Mouse (Mus musculus): Measurements from ENCODE around the gene Kitl.

Kitl gene

DNA sequence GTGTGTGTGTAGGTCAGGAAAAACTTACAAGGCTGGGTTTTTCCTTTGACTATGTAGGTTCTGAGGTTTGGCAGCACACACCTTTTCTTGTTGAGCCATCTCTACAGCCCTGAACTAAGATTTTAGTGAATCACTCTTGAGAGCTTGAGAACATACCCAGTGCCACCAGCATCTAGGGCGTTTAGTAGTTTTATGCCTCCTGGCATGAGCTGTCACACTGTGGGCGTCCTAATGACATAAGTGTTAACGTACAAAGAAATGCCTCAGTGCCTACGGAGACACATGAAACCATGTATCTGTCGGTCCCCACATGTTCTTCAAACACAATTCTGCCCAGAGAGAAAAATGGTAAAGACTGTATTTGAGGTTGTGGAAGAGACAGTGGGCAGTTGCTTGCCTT, 15.0 kb downstream of the Kitl start:
- no peak for DNase-seq (ENCODE audit: low spot score)

DNA sequence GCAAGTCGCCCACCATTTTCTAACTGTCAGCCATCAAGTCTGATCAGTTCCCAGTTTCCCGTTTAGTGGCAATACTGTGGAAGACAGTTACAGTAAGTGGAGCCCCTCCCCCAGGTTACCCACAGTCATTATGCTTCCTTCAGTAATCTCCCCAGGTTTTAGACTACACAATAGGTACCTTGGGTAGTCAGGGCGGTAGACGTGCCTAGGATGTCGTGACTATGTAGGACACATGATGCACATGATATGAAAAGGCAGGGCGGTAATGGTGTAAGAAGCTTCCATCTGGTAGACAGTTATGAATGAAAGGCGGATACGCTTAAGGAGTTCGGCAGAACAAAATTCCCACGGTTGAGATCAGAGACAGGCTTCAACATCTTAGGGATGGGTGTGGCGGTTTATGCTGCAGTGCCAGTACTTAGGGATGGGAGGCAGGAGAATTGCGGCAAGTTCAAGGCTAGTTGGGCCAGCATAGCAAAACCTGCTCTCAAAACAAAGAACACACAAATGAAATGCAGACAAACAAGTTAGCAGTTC, 15.6 kb downstream of the Kitl start:
- DNase-seq (ENCODE audit: low spot score), result no peak

DNA sequence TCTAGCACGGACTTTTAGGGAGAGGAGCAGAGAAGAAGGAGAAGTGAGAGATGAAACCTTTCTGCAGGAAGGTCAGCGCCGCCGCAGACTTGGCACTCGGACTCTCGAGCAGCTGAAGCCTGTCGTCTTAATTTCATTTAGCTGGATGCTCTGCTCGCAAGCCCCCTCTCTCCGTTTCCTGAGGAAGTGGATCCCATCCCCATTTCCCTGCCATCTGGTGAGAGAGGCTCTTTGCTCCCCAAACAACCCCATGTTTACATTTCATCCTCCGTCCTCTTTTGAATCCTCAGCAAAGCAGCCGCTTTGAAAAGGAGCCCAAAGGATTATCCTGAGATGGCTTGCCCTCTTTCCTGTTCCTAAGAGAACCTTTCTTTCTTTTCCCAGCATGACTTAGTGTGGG, 16.2 kb downstream of the Kitl start:
- DNase-seq (ENCODE audit: low spot score), result no peak

DNA sequence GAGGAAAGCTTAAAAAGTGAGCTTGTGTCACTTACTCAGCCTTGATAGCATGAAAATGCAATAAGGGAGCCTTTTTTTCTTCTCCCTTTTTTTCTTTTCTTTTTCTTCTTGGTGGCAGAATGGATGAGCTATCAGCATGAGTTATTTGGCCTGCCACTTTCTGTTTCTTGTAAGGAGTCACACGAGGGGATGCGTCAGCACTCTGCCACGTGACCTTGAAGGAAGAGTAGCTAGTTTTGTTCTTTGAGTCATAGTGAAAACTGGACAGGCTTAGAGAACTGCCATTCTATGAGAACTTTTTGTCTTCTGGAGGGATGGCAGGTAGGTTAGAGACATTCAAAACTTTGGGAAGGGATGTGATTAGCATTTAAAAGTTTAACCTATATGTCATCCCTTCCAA, 17.1 kb downstream of the Kitl start:
- DNase-seq (ENCODE audit: low spot score), result no peak

DNA sequence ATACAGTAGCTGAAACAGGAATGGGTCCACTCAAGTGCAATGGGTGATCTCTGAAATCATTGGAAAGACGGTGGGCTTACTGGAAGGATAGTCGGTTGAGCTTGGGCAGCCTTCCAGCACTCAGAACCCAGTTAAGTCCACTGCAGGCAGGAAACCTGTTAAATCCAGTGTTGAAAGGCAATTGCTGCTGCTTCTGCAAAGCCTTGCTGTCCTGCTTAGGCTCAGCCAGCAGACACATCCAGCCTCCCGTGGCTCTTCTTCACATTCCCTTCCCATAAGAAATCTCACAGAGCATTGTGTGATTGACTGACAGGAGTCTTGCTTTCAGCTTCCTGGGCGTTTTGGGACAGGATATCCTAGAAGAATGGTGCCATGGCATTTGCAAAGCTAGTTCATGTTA, 20.6 kb downstream of the Kitl start:
- no peak for DNase-seq (ENCODE audit: low spot score)

DNA sequence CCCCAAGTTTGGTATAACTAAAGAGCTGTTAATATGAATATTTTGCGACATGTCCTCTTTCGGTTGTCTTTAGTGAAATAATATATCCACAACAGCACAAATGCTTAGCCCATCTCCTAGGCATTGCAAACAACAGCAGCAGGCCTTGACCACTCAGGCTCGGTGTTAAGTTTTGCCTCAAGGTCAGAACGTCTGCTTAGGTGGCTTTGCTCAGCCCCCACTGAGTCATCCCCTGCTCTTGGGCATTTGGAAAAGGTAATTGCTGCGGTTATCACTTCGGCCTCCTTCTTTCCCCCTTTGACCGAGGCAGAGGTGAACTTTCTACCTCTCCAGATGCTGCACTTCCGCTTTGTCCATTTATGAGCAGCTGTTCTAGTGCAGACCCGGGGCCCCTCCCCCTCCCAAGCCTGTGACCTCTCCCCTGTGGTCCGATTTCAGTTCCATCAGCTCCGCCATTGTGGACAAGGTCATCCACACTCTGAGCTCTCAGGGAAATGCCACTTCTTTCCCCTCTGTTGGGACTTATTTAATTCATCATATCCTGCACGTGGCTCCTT, 23.0 kb downstream of the Kitl start:
- DNase-seq (ENCODE audit: low spot score), result no peak

DNA sequence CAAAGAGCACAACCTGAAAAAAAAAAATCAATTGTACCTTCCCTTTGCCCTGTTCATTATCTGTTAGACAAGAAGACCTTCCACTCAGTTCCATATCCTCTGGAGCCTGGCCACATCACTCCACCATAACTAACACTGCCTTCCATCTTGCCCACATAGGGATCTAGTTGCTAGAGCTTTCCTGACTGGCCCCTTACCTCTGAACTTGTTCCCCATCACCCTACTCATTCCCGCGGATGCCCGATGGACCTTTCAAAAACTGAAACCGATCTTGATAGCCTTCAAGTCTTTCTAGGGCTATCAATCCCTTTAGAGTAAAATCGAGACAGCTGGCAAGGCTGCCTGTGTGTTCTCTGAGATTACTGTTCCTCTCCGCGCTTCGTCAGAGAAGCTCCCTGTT, 23.6 kb downstream of the Kitl start:
- DNase-seq (ENCODE audit: low spot score), result no peak

DNA sequence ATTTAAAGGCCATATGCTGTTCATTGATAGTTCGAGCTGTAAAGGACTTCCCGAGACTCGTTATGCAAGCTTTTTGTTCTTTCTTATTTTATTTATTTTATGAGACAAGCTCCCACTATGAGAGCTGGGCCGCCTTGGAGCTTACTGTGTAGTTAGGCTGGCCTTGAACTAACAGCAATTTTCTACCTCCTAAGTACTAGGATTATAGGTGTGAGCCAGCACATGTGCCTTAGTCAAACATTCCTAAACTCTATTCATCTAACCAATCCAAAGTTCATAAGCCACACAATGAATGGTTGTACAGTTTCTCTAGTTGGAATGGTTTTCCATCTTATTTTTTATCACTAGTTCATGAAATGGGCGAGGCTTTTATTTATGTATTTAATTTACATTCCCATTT, 28.3 kb downstream of the Kitl start:
- no peak for DNase-seq (ENCODE audit: low spot score)

DNA sequence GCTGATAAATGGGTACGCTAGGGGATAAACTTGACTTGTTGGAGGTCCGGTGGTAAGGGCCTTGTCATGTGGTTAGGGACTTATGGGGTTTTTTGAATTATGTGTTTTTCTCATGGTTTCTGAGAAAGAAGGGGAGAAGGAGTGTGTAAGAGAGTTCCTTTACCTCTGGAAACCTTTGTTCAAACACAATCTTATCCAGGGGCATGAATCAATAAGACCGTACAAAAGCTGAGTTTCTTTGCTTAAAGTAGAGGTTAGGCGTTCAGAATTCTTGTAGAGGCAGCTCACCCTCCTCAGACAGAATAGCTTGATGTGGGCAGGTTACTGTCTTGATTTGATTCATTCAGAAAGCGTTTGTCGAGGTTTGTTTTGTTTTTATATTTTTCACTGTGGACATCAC, 28.7 kb downstream of the Kitl start:
- no peak for DNase-seq (ENCODE audit: low spot score)

DNA sequence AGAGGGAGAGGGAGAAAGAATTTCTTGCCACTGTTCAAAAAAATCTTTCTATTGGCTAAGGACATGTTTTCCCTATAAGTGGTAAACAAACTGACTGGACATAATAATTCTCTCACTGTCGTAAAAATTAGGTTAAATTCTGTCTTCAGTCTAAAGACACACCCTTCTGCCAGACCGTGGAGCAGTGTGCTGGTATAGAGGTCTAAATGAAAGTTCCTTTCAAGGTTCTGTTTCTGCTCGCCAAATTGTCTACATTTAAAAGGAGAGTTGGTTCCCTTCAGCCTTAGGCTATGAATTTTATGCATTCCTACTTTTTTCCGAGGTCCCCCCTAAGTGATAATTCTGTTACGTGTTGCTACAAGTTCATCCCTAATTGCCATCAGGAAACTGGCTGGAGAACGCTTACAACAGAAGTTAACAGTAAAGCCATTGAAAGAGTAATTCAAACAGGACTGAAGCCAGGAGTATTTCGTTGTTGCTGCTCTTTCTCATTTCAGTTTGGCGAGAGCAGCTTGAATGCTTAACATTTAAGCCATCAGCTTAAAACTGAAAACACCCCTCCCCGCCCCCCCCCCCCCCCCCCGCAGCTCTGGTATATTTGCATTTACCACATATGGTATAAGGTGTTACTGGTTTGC, 35.8 kb downstream of the Kitl start:
- no peak for DNase-seq (ENCODE audit: low spot score)

DNA sequence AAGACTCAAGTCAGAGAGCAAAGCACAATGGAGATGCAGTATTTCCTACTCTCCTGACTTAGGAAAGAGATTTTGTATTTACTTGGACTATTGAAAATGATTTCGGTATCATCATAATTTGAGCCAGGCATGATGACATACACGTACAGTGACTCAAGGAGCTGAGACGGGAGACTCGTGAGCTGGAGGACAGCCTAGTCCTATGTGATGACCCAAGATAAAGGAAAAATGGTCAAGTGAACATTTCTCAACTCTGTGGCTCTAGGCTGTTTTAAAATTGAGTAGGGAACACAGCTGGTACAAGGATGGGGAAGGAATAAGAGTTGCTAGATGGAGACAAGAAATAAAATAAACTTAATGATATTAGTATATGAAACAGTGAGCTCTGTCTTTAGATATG, 37.0 kb downstream of the Kitl start:
- DNase-seq (ENCODE audit: low spot score), result no peak

DNA sequence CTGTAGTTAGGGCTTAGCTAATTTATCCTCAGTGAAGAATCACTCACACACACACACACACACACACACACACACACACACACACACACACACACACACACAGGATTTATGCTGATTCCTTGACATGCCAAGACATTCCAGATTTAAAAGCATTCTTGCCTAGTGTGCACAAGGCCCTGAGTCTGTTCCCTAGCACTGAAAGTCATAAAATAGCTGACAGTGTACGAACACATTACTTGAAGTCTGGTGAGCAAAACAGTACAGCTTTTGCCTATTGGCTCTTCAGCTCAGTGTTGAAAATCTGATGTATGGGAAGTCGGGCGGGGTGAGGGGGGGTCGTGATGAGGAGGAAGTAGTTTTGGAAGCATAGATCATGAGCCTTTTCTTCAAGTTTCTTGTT, 37.5 kb downstream of the Kitl start:
- DNase-seq (ENCODE audit: low spot score), result no peak

DNA sequence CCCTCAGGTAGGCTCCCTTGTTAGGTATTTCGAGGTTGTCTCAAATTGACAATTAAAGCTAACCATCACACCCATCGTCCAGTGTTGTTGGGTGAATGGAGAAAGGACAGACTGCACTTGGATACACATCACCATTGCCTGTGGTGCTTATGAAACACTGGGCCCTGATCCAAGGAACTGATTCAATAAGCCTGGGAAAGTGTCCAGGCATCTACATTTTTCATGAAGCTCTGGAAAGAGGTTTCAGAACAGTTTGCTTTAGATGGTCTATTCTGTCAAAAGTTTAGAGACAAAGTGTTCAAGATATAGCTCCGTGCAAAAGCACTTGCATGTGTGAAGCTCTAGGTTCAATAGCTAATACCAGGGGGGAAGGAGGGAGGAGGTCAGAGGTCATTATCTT, 38.6 kb downstream of the Kitl start:
- DNase-seq (ENCODE audit: low spot score), result no peak

DNA sequence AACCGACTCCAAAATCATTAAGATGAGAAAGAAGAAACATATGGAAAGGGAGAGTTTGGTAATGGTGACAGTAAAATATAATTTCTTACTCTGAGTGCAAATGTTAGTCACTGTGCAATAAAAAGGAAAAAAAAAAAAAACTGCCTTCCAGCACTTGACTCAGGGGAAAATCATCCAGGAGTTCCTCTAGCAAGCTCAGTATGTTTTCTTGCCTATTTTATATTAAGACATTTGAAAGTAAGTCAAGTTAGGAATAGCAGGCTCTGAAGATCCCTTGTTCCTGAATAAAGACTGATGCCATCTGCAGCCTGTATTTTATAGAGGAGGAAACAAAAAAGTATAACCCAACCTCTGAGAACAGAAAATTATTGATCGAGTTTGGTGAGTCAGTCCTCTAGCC, 39.7 kb downstream of the Kitl start:
- DNase-seq (ENCODE audit: low spot score), result no peak

DNA sequence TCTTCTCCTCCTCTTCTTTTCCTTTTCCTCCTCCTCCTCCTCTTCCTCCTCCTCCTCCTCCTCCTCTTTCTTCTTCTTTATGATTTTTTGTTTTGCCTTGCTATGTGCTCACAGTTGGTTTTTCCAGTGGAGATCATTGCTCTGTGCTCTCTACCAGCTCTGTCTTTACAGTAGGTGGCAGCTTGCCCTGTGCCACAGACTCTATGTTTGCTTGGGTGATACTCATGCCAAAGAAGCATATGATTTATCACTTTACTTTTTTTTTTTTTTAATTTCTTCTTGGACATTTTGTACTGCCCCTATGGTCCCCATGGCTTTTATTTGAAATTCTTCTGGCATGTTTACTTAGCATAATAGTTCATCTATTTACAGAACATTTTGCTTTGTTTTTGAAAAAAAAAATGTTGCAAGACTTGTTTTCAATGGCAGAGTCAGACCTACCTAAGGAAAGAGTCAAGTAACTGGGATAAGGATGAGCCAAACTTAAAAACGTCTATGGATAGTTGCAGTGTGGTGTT, 41.7 kb downstream of the Kitl start:
- no peak for DNase-seq (ENCODE audit: low spot score)

DNA sequence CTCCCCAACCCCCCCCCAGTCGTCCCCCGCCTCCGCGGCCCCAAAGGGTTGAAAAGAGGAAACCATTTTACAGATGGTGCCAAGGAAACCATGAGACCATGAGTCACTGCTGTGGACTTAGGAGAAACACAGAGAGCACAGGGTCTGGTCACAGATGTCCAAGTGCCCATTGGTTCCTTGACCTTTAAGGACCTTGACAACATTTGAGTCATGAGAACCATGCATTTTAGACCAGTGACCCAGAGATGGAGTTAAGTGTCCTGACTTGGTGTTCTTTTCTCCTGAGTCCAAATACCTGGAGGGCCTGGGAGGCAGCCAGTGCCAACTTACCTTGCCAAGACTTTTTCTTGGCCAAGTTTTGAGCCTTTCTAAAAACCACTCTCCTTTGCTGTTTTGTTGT, 43.9 kb downstream of the Kitl start:
- DNase-seq (ENCODE audit: low spot score), result no peak

DNA sequence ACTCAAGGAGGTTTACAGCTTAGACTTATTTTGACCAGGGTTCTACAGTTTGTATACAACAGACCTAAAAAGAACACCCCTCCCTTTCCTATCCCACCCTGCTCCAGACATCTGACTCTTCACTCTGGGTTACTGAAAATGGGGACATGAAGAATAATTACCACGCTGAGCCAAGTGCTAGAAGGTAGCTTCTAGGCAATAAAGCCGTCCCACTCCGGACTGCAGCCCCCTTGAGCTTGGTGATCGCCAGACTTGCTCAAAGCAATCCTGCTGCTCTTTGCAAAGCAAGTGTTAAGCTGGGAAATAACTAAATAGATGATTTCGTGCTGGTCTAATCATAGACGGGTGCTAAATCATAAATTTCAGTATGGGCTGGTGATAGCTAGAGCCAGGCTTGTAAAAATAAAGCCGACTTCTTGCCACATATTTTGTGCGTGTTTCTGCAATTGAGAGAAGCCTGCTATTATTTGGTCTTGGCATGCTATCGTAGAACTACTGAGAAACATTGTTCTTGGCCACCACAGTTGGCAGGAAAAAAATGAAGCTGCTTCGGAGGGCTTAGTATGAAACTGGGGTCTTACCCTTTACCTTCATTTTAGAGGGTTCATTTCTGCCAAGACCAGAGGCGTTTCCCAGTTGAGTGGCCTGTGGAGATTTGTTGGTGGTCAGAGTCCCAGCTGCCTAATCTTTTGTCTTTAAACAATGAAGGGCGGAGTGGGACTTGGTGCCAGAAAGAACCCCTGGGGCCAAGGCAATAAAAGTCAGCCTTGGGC, 50.3 kb downstream of the Kitl start:
- DNase-seq (ENCODE audit: low spot score), result no peak

DNA sequence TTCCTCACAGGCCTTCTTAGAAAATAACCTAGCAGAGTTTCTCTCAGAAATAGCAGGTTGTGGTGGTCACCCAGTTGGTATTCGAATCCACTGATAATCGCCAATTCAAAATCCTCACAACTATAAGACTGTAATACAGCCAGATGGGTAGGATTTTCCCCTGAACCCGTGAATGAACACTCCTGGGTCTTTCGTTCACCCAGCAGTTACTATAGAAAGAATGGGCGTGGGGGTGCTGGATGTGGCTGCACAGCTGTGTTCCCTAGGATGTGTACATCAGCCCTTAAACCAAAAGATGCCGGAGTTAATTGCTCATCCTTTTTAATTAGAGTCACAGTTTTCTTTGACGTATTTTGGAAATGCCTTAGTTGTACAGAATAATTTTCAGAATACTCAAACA, 50.9 kb downstream of the Kitl start:
- DNase-seq (ENCODE audit: low spot score), result no peak

DNA sequence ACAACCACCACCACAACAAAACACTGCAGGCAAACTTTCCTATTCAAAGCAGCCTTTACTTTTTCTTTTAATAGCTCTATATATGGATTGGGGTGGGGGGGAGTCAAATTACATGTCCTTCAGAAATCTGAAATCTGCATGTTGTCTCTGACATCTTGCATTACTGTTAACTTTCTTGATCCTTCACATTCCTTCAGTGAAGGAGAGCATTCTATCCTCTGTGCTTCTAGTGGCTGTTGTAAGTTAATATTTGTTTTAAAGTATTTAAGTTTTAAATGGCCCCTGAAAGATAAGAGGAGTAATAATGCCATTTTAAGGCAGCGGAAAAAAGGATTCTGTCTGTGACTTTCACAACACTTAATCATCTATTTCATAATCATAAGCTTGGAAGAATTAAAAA, 57.2 kb downstream of the Kitl start:
- DNase-seq (ENCODE audit: low spot score), result no peak

DNA sequence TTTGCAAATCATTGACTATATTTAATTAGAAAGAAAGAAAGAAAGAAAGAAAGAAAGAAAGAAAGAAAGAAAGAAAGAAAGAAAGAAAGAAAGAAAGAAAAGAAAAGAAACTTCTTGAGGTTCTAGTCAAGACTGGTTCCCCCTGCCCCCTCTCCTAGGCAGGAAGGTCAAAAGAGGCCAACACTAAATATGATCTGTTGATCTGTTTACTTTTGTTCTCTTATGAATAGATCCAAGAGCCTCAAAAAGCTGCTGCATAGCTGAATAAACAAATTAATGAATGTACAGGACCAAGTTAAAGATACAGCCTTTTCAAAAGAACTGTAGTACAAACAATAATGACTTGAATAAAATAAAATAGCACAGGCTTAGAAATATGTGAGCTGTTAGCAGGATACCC, 57.7 kb downstream of the Kitl start:
- DNase-seq (ENCODE audit: low spot score), result no peak

DNA sequence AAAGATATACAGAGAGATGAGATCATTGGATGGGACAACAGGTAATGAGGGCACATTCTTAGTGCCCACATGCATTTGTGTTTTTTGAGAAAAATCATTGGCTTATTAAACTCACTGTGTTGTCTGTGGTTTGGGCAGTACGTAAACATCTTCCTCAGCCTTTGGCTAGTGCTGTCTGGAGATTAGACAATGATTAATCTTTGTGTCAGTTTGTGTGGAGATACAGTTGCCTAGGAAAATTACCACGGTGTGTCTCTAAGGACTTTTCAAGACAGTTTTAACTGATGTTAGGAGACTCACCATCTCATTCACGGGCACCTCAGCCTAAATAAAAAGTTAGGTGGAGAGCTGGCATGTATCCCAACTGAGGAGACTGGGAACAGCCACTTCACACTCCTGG, 85.7 kb downstream of the Kitl start:
- DNase-seq (ENCODE audit: low spot score), result no peak

DNA sequence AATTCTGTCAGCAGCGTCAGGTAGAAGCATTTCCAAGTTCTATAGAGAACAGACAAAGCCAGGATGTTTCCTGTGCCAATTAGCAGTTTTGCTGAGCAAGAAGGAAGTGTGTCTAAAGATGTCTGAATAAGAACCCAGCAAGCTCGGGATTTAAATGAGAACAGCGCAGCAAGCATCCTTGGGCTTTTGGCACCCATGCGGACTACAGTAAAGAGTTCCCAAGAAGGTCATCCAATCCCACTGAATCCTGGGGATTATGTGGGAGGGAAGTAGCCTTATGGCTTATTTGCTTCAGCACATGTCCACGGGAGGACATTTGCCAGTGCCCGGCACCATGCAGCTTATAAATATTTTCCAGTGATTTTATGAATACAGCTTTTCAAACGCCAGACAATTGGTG, 95.8 kb downstream of the Kitl start:
- DNase-seq (ENCODE audit: low spot score), result no peak

DNA sequence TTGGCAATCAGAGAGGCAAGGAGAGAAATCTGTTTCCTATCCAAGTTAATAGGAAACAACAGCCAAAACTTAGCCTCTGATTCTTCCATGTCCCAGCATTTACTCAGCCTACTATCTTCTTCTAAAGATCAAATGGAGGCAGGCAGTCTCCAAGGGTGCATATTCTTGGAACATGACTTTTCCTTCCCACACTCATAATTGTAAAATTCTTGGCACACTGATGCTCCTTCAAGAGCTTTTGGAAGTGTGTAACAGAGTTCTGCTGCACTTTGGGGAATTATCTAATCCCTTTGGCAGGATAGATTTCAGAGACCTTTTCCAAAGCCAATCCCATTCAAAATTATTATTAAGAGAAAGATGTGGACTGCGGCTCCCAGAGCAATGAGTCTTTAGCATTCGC, 100.1 kb downstream of the Kitl start:
- DNase-seq (ENCODE audit: low spot score), result no peak
